Mouse (Mus musculus) MEL (cell line): ENCODE data around the gene Ubp1. TPM values are rescaled to one million over a fixed set of nuclear protein-coding genes. Genes with fewer than 3 reads are reported as not detected.

Source experiments
- DNase-seq: peaks from one replicate; pipeline ENCODE4 v3.0.0; 2011; ENCODE audit warnings: low read depth, low spot score
- H3K27ac ChIP-seq: 2 replicates; pipeline ENCODE4 v1.5.1; 2012; ENCODE audit warnings: low read depth, mild to moderate bottlenecking, control low read depth, low read length, moderate library complexity; ENCODE audit not compliant: control insufficient read depth
- H3K27me3 ChIP-seq, 2 experiments: fragments of 150-350 bp in 1 of 2; sonication (generic) in 1 of 2; 2 replicates each; pipeline ENCODE4 v1.6.1; 2012; ENCODE audit warnings: low read length in 2 of 2, mild to moderate bottlenecking in 2 of 2, improper control_type of control experiment in 1 of 2, moderate library complexity in 1 of 2; ENCODE audit not compliant: insufficient read depth in 2 of 2, control insufficient read depth in 1 of 2
- H3K36me3 ChIP-seq, 2 experiments: 2 replicates each; pipeline ENCODE4 v1.6.1; 2012 to 2014; ENCODE audit warnings: low read length in 2 of 2, improper control_type of control experiment in 1 of 2, inconsistent platforms in 1 of 2, mild to moderate bottlenecking in 1 of 2; ENCODE audit not compliant: insufficient read depth in 2 of 2, control insufficient read depth in 1 of 2
- H3K4me1 ChIP-seq, 2 experiments: fragments of 150-350 bp in 1 of 2; sonication (generic) in 1 of 2; 2 replicates each; pipeline ENCODE4 v1.6.1; 2012; ENCODE audit warnings: low read length in 2 of 2, improper control_type of control experiment in 1 of 2, mild to moderate bottlenecking in 1 of 2; ENCODE audit not compliant: insufficient read depth in 2 of 2, control insufficient read depth in 1 of 2
- H3K4me3 ChIP-seq, 2 experiments: fragments of 150-350 bp in 1 of 2; sonication (generic) in 1 of 2; 2 replicates each; pipeline ENCODE4 v1.5.1; 2012; ENCODE audit warnings: low read depth in 2 of 2, low read length in 2 of 2, mild to moderate bottlenecking in 2 of 2, moderate library complexity in 2 of 2, control low read depth in 1 of 2, improper control_type of control experiment in 1 of 2; ENCODE audit not compliant: control insufficient read depth in 1 of 2, insufficient read depth in 1 of 2
- H3K79me2 ChIP-seq: 2 replicates; pipeline ENCODE4 v1.6.1; 2012; ENCODE audit warnings: mild to moderate bottlenecking, low read length, moderate library complexity; ENCODE audit not compliant: control insufficient read depth, poor library complexity, insufficient read depth
- H3K9ac ChIP-seq: 2 replicates; pipeline ENCODE4 v1.6.1; 2012; ENCODE audit warnings: low read depth, mild to moderate bottlenecking, control low read depth, low read length, moderate library complexity; ENCODE audit not compliant: control insufficient read depth, poor library complexity, severe bottlenecking
- H3K9me3 ChIP-seq: fragments of 150-350 bp; sonication (generic); replicated peaks from 2 replicates; pipeline ENCODE4 v1.6.1; 2012; ENCODE audit warnings: mild to moderate bottlenecking, low read length, improper control_type of control experiment, moderate library complexity; ENCODE audit not compliant: insufficient read depth
- CHD1 ChIP-seq: IDR thresholded peaks from 2 replicates; pipeline ENCODE4 v1.6.1; 2012; ENCODE audit warnings: low read depth, mild to moderate bottlenecking, inconsistent platforms, low read length, improper control_type of control experiment
- CHD2 ChIP-seq: IDR thresholded peaks from 2 replicates; pipeline ENCODE4 v1.6.1; 2011; ENCODE audit warnings: low read length, improper control_type of control experiment
- CTCF ChIP-seq, 3 experiments: IDR thresholded peaks in 2 of 3; conservative IDR thresholded peaks in 1 of 3; 2 replicates each; pipeline ENCODE4 v1.5.1; 2011 to 2012; ENCODE audit warnings: low read length in 3 of 3, low read depth in 2 of 3, mild to moderate bottlenecking in 2 of 3, improper control_type of control experiment in 1 of 3, inconsistent platforms in 1 of 3, mixed read lengths in 1 of 3, moderate library complexity in 1 of 3; ENCODE audit not compliant: control insufficient read depth in 1 of 3, insufficient read depth in 1 of 3, poor library complexity in 1 of 3, severe bottlenecking in 1 of 3
- E2F4 ChIP-seq: IDR thresholded peaks from 2 replicates; pipeline ENCODE4 v1.6.1; 2011; ENCODE audit warnings: low read depth, low read length, improper control_type of control experiment, borderline replicate concordance
- ELF1 ChIP-seq: IDR thresholded peaks from 2 replicates; pipeline ENCODE4 v1.6.1; 2014; ENCODE audit warnings: low read depth, mild to moderate bottlenecking, inconsistent platforms, low read length, improper control_type of control experiment, moderate library complexity
- EP300 ChIP-seq, 2 experiments: IDR thresholded peaks; 2 replicates each; pipeline ENCODE4 v1.6.1; 2011; ENCODE audit warnings: improper control_type of control experiment in 2 of 2, low read length in 2 of 2, low read depth in 1 of 2, mild to moderate bottlenecking in 1 of 2
- ETS1 ChIP-seq: IDR thresholded peaks from 2 replicates; pipeline ENCODE4 v1.6.1; 2012; ENCODE audit warnings: low read depth, mild to moderate bottlenecking, inconsistent platforms, low read length, improper control_type of control experiment, moderate library complexity
- GABPA ChIP-seq: IDR thresholded peaks from 2 replicates; pipeline ENCODE4 v1.6.1; 2012; ENCODE audit warnings: low read depth, mild to moderate bottlenecking, inconsistent platforms, low read length, improper control_type of control experiment, moderate library complexity
- GATA1 ChIP-seq: IDR thresholded peaks from 2 replicates; pipeline ENCODE4 v1.6.1; 2011; ENCODE audit warnings: low read depth, low read length, improper control_type of control experiment
- JUND ChIP-seq: IDR thresholded peaks from 2 replicates; pipeline ENCODE4 v1.6.1; 2011; ENCODE audit warnings: low read depth, mild to moderate bottlenecking, improper control_type of control experiment, low read length
- MAFK ChIP-seq: IDR thresholded peaks from 2 replicates; pipeline ENCODE4 v1.6.1; 2011; ENCODE audit warnings: low read depth, mild to moderate bottlenecking, low read length, improper control_type of control experiment, borderline replicate concordance
- MXI1 ChIP-seq: IDR thresholded peaks from 2 replicates; pipeline ENCODE4 v1.6.1; 2011; ENCODE audit warnings: mild to moderate bottlenecking, low read depth, low read length, improper control_type of control experiment
- MYC ChIP-seq: IDR thresholded peaks from 2 replicates; pipeline ENCODE4 v1.6.1; 2011; ENCODE audit warnings: low read depth, mild to moderate bottlenecking, low read length, improper control_type of control experiment, moderate library complexity
- NRF1 ChIP-seq: IDR thresholded peaks from 2 replicates; pipeline ENCODE4 v1.6.1; 2014; ENCODE audit warnings: low read depth, mild to moderate bottlenecking, inconsistent platforms, low read length, improper control_type of control experiment, moderate library complexity; ENCODE audit not compliant: poor library complexity, insufficient read depth, severe bottlenecking
- POLR2AphosphoS5 ChIP-seq: IDR thresholded peaks from 2 replicates; pipeline ENCODE4 v1.6.1; 2012; ENCODE audit warnings: low read depth, borderline replicate concordance, mild to moderate bottlenecking, inconsistent platforms, low read length, moderate library complexity, mixed read lengths
- RAD21 ChIP-seq: IDR thresholded peaks from 2 replicates; pipeline ENCODE4 v1.6.1; 2011; ENCODE audit warnings: mild to moderate bottlenecking, low read depth, low read length, improper control_type of control experiment
- RCOR1 ChIP-seq: IDR thresholded peaks from 2 replicates; pipeline ENCODE4 v1.6.1; 2012; ENCODE audit warnings: low read depth, mild to moderate bottlenecking, inconsistent platforms, low read length, improper control_type of control experiment
- SIN3A ChIP-seq: IDR thresholded peaks from 2 replicates; pipeline ENCODE4 v1.6.1; 2012; ENCODE audit warnings: low read length, improper control_type of control experiment, inconsistent platforms
- TAL1 ChIP-seq: IDR thresholded peaks from 2 replicates; pipeline ENCODE4 v1.6.1; 2012; ENCODE audit warnings: mild to moderate bottlenecking, inconsistent platforms, low read length, moderate library complexity, mixed read lengths
- TCF12 ChIP-seq: IDR thresholded peaks from 2 replicates; pipeline ENCODE4 v1.6.1; 2014; ENCODE audit warnings: low read depth, mild to moderate bottlenecking, inconsistent platforms, low read length, improper control_type of control experiment, moderate library complexity
- UBTF ChIP-seq: IDR thresholded peaks from 2 replicates; pipeline ENCODE4 v1.6.1; 2012; ENCODE audit warnings: low read depth, mild to moderate bottlenecking, inconsistent platforms, low read length, improper control_type of control experiment, moderate library complexity, borderline replicate concordance; ENCODE audit not compliant: insufficient read depth
- USF1 ChIP-seq: IDR thresholded peaks from 2 replicates; pipeline ENCODE4 v1.6.1; 2014; ENCODE audit warnings: low read depth, mild to moderate bottlenecking, inconsistent platforms, low read length, improper control_type of control experiment, moderate library complexity
- ZC3H11A ChIP-seq: IDR thresholded peaks from 2 replicates; pipeline ENCODE4 v1.6.1; 2012; ENCODE audit warnings: low read depth, mild to moderate bottlenecking, inconsistent platforms, low read length, improper control_type of control experiment
- ZMIZ1 ChIP-seq: IDR thresholded peaks from 2 replicates; pipeline ENCODE4 v1.6.1; 2012; ENCODE audit warnings: low read depth, mild to moderate bottlenecking, inconsistent platforms, low read length, improper control_type of control experiment, moderate library complexity
- ZNF384 ChIP-seq: IDR thresholded peaks from 2 replicates; pipeline ENCODE4 v1.6.1; 2012; ENCODE audit warnings: low read depth, mild to moderate bottlenecking, inconsistent platforms, low read length, improper control_type of control experiment
- polyA plus RNA-seq, 2 experiments: library from polyadenylated mRNA; stranded (reverse) in 1 of 2; unstranded in 1 of 2; fragments of >175 nt in 1 of 2; fragments of >200 nt in 1 of 2; gene quantifications; 2 replicates each; pipeline versions ENCODE4 v1.2.1 to v1.2.4; 2012; ENCODE audit warnings: low replicate concordance in 2 of 2, low read depth in 1 of 2; ENCODE audit not compliant: insufficient read length in 2 of 2, insufficient read depth in 1 of 2, missing spikeins in 1 of 2
- total RNA-seq: library from RNA; depleted of rRNA; stranded (reverse); fragments of 300-350 nt; gene quantifications from 2 replicates; pipeline ENCODE4 v1.2.3, GENCODE M21; 2012

The Ubp1 gene
- total and polyA plus RNA-seq, 3 experiments = 46.4 to 95.5 (median 60.8) TPM

DNA sequence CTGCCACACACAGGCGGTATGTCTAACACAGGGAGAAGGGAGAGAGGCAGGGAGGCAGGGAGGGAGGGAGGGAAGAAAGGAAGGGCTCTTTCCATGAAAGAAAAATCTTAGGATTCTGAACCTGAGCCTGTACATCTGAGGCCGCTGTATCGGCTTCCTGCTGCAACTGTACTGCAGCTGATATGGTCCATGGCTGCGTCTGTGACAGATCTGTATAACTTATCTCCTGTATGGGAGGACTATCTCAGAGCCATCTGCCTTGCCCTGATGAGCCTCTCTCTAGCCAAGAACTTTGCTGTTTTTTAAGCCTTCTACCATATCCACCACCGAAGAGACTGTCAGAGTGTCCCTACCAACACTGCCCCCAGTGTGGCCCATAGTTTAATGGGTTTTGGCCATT, 14.9 kb upstream of the Ubp1 start:
- peaks cover 2 to 7% of the 10 kb centered on the region in 2 experiments; a peak in 3 of 4 replicates for H3K4me1 ChIP-seq
- no peaks in the 10 kb centered on the region; the same call in 1 of the 2 replicates for H3K79me2 ChIP-seq
- H3K9ac ChIP-seq = no peak overlapping the region
- no peak overlapping the region for H3K27ac ChIP-seq
- H3K4me3 ChIP-seq = no peak overlapping the region
- peak; percentile 34 for DNase-seq
- peaks cover 6 to 10% of the 10 kb centered on the region in 2 experiments for H3K36me3 ChIP-seq
- H3K27me3 ChIP-seq = no peaks in the 10 kb centered on the region
- H3K9me3 ChIP-seq = no peaks in the 10 kb centered on the region
- TF ChIP-seq CTCF (IDR thresholded peaks at IDR 0.05 in 2 of 3, conservative IDR thresholded peaks at IDR 0.05 in 1 of 3; ENCODE audit: control insufficient read depth in 1 of 3, insufficient read depth in 1 of 3, low read depth in 2 of 3, low read length in 3 of 3, poor library complexity in 1 of 3, severe bottlenecking in 1 of 3) (no peak), POLR2AphosphoS5 (no peak), EP300 (IDR thresholded peaks at IDR 0.05; ENCODE audit: low read depth in 1 of 2, low read length in 2 of 2) (peak; percentile 64 to 82), TAL1 (0 out of 2 replicates have a peak, but pooled peaks have one; percentile 3), ETS1 (peak; percentile 60), JUND (no peak), RCOR1 (peak; percentile 55; the same call in 1 of the 2 replicates), GATA1 (peak; percentile 79), ZC3H11A (no peak), TCF12 (peak; percentile 88)

DNA sequence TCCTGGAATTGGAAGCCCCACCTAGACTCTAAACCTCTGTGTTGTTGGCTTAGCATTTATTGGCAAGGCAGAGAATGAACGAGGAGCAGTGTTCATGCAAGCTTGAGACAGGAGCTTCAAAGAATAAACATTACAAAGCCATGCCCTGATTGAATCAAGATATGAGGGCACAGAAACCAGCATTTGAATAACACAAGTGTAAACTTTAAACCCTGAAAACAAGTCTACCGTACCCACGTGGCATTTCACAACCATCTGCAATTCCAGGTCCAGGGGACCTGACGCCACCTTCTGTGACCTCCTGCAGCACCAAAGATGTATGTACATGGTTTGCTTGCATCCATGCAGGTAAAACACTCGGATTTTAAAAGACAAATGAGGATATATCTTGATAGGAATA, 8.1 kb upstream of the Ubp1 start:
- Histone ChIP-seq H3K9ac (no peak overlapping the region), H3K36me3 (no peaks in the 10 kb centered on the region; a peak in 1 of 4 replicates), H3K27ac (no peak overlapping the region), H3K79me2 (no peaks in the 10 kb centered on the region), H3K4me1 (no peaks in the 10 kb centered on the region), H3K27me3 (no peaks in the 10 kb centered on the region), H3K4me3 (no peak overlapping the region), H3K9me3 (no peaks in the 10 kb centered on the region)
- no peak for DNase-seq
- no peak for TF ChIP-seq ELF1
- no peak for TF ChIP-seq ZNF384
- TF ChIP-seq SIN3A = no peak
- TF ChIP-seq USF1 = no peak
- no peak for TF ChIP-seq ZC3H11A
- no peak for TF ChIP-seq NRF1

DNA sequence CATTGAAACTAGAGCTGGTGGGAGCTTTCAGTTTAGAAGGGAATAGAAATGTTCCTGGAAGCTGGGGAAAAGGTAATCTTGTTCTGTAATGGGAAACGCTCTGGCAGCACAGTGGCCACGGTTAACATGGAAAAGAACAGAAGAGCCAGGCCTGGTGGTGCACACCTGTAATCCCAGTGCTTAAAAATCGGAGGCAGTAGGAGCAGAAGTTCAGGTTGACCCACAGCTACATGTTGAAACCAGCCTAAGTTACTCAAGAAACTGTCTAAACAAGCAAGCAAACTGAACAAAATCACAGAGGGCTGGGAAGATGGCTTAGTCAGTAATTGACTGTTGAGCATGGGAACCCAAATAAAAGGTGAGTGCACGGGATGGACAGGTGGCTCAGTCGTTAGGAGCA, 5.9 kb upstream of the Ubp1 start:
- Histone ChIP-seq H3K27ac (no peak overlapping the region), H3K4me1 (peaks cover 0 to 9% of the 10 kb centered on the region in 2 experiments; a peak in 2 of 4 replicates), H3K27me3 (no peaks in the 10 kb centered on the region), H3K79me2 (no peaks in the 10 kb centered on the region), H3K36me3 (peaks cover 0 to 6% of the 10 kb centered on the region in 2 experiments; a peak in 2 of 4 replicates), H3K9me3 (no peaks in the 10 kb centered on the region), H3K4me3 (no peak overlapping the region), H3K9ac (no peak overlapping the region)
- DNase-seq = no peak
- no peak for TF ChIP-seq ZMIZ1
- no peak for TF ChIP-seq JUND
- no peak for TF ChIP-seq MYC
- no peak for TF ChIP-seq CTCF (IDR thresholded peaks at IDR 0.05 in 2 of 3, conservative IDR thresholded peaks at IDR 0.05 in 1 of 3; ENCODE audit: control insufficient read depth in 1 of 3, insufficient read depth in 1 of 3, low read depth in 2 of 3, low read length in 3 of 3, poor library complexity in 1 of 3, severe bottlenecking in 1 of 3)
- TF ChIP-seq UBTF = no peak
- TF ChIP-seq EP300 (IDR thresholded peaks at IDR 0.05; ENCODE audit: low read depth in 1 of 2, low read length in 2 of 2) = no peak
- TF ChIP-seq NRF1 = no peak
- no peak for TF ChIP-seq CHD1
- TF ChIP-seq GATA1 = no peak
- TF ChIP-seq MAFK = no peak
- no peak for TF ChIP-seq TAL1
- no peak for TF ChIP-seq MXI1
- TF ChIP-seq TCF12 = no peak
- no peak for TF ChIP-seq GABPA
- TF ChIP-seq CHD2 = no peak
- TF ChIP-seq E2F4 = no peak
- TF ChIP-seq RCOR1 = no peak
- TF ChIP-seq RAD21 = no peak
